Mouse (Mus musculus) liver, postnatal 0 days (tissue): ENCODE results near the gene Ralgapa2.
"Not testable (repeated sequence)": the region's sequence is repeated elsewhere in the genome, so short reads cannot be mapped to it uniquely, and the experiment has no call there.

Source experiments
- CTCF ChIP-seq: sonication (generic); IDR thresholded peaks from 2 replicates; pipeline ENCODE4 v1.5.1; 2016; ENCODE audit warnings: antibody characterized with exemption, low read depth
- EP300 ChIP-seq: IDR thresholded peaks from 2 replicates; pipeline ENCODE4 v1.6.1; 2016; ENCODE audit warnings: antibody characterized with exemption, low read depth, mild to moderate bottlenecking

DNA sequence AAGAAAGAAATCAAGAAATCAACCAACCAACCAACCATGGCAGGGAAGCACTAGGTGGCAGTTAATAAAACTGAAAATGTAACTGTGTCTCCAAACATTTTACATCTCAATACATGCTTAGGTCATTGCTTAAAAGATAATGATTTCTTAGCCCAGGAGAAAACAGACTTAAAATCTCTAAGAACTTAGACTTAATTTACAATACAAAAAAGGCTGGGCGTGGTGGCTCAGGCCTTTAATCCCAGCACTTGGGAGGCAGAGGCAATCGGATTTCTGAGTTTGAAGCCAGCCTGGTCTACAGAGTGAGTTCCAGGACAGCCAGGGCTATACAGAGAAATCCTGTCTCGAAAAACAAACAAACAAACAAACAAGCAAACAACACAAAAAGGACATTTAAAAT is 45.3 kb downstream of the Ralgapa2 start:
- not testable (repeated sequence) for TF ChIP-seq EP300, CTCF
